Mouse (Mus musculus) forebrain, embryonic 13.5 days (tissue): Measurements from ENCODE around the gene Cluap1. TPM values are rescaled to one million over a fixed set of nuclear protein-coding genes. Genes with fewer than 3 reads are reported as not detected.

Experiments used
- ATAC-seq: fragments of 200-750 bp; cut with Nextera tagmentation; 2 replicates; pipeline ENCODE4 v1.8.0; 2017
- H3K27ac ChIP-seq: fragments of 300-500 bp; sonication (generic); 2 replicates; pipeline ENCODE4 v1.5.1; 2015; ENCODE audit warnings: inconsistent platforms, mild to moderate bottlenecking, moderate library complexity
- H3K27me3 ChIP-seq: fragments of 300-500 bp; sonication (generic); 2 replicates; pipeline ENCODE4 v1.6.1; 2015; ENCODE audit warnings: mild to moderate bottlenecking, inconsistent platforms
- H3K36me3 ChIP-seq: fragments of 300-500 bp; sonication (generic); 2 replicates; pipeline ENCODE4 v1.6.1; 2015; ENCODE audit warnings: mild to moderate bottlenecking, inconsistent platforms; ENCODE audit not compliant: poor library complexity, severe bottlenecking
- H3K4me1 ChIP-seq: fragments of 300-500 bp; sonication (generic); 2 replicates; pipeline ENCODE4 v1.6.1; 2015; ENCODE audit warnings: inconsistent platforms
- H3K4me2 ChIP-seq: fragments of 300-500 bp; sonication (generic); 2 replicates; pipeline ENCODE4 v1.6.1; 2015; ENCODE audit warnings: inconsistent platforms, mild to moderate bottlenecking, moderate library complexity
- H3K4me3 ChIP-seq: fragments of 300-500 bp; sonication (generic); 2 replicates; pipeline ENCODE4 v1.5.1; 2015; ENCODE audit warnings: mild to moderate bottlenecking, inconsistent platforms
- H3K9ac ChIP-seq: fragments of 300-500 bp; sonication (generic); 2 replicates; pipeline ENCODE4 v1.6.1; 2015; ENCODE audit warnings: mild to moderate bottlenecking, inconsistent platforms
- H3K9me3 ChIP-seq: fragments of 300-500 bp; sonication (generic); replicated peaks from 2 replicates; pipeline ENCODE4 v1.6.1; 2016; ENCODE audit warnings: inconsistent platforms
- WGBS: fragments of 180-500 bp; shearing (Covaris S2); methylation state at CpG from one replicate; pipeline ENCODE4 v1.1.7; 2015; 5-methylcytosine and 5-hydroxymethylcytosine counted together
- polyA plus RNA-seq: library from polyadenylated mRNA; unstranded; fragments of >200 nt; fragmentation: Nextera tagmentation; extraction: Ambion mirVana; gene quantifications from 2 replicates; pipeline ENCODE4 v1.2.1, GENCODE M21; 2015

Gene Cluap1
- polyA plus RNA-seq, 1 experiment from 2014 or later: 30.3 TPM

GRCm38 (mm10) chr16:3896046-3896445, 12.6 kb upstream of the Cluap1 start:
- H3K9me3 ChIP-seq: no peaks in the 10 kb centered on the region
- no peak for ATAC-seq
- no peaks in the 10 kb centered on the region for H3K4me1 ChIP-seq
- H3K27ac ChIP-seq: no peak overlapping the region
- H3K27me3 ChIP-seq: no peaks in the 10 kb centered on the region
- 90% methylated on average over 6 of the region's 6 CpGs for WGBS
- H3K4me3 ChIP-seq: no peak overlapping the region
- peaks cover 58% of the 10 kb centered on the region for H3K36me3 ChIP-seq
- no peak overlapping the region for H3K9ac ChIP-seq
- H3K4me2 ChIP-seq: no peak overlapping the region

GRCm38 (mm10) chr16:3896553-3896952, 12.0 kb upstream of the Cluap1 start:
- no peak overlapping the region for H3K4me2 ChIP-seq
- peaks cover 63% of the 10 kb centered on the region for H3K36me3 ChIP-seq
- no peak overlapping the region for H3K9ac ChIP-seq
- H3K4me3 ChIP-seq: no peak overlapping the region
- H3K27me3 ChIP-seq: no peaks in the 10 kb centered on the region
- H3K9me3 ChIP-seq: no peaks in the 10 kb centered on the region
- ATAC-seq: no peak
- H3K27ac ChIP-seq: no peak overlapping the region
- no peaks in the 10 kb centered on the region for H3K4me1 ChIP-seq
- 95% methylated on average over 1 of the region's 1 CpGs for WGBS

GRCm38 (mm10) chr16:3907471-3907870, 1.1 kb upstream of the Cluap1 start:
- Histone ChIP-seq H3K9ac (no peak overlapping the region), H3K4me1 (peaks cover 14% of the 10 kb centered on the region), H3K36me3 (peaks cover 43% of the 10 kb centered on the region), H3K27me3 (no peaks in the 10 kb centered on the region), H3K9me3 (no peaks in the 10 kb centered on the region), H3K4me3 (no peak overlapping the region), H3K27ac (no peak overlapping the region), H3K4me2 (peak overlapping the region; percentile 80; the same call in 1 of the 2 replicates)
- 81% methylated on average over 2 of the region's 2 CpGs for WGBS
- no peak for ATAC-seq

- ATAC-seq: no peak
- Histone ChIP-seq H3K4me1 (peaks cover 14% of the 10 kb centered on the region), H3K9ac (peak overlapping the region; percentile 75), H3K4me3 (peak overlapping the region; percentile 58), H3K27ac (peak overlapping the region; percentile 65; the same call in 1 of the 2 replicates), H3K9me3 (no peaks in the 10 kb centered on the region), H3K4me2 (peak overlapping the region; percentile 80), H3K27me3 (no peaks in the 10 kb centered on the region), H3K36me3 (peaks cover 43% of the 10 kb centered on the region)
- WGBS: 11% methylated on average over 20 of the region's 20 CpGs
These were observed 517 bp downstream of the Cluap1 start for GRCm38 (mm10) chr16:3909118-3909517.

GRCm38 (mm10) chr16:3920756-3921155, 12.2 kb downstream of the Cluap1 start:
- Histone ChIP-seq H3K4me3 (no peak overlapping the region), H3K36me3 (peaks cover 77% of the 10 kb centered on the region), H3K27me3 (no peaks in the 10 kb centered on the region), H3K27ac (no peak overlapping the region), H3K9ac (no peak overlapping the region), H3K4me2 (no peak overlapping the region), H3K9me3 (no peaks in the 10 kb centered on the region), H3K4me1 (no peaks in the 10 kb centered on the region)
- no peak for ATAC-seq
- WGBS: 92% methylated on average over 2 of the region's 2 CpGs

- H3K27ac ChIP-seq: no peak overlapping the region
- H3K9ac ChIP-seq: no peak overlapping the region
- no peak overlapping the region for H3K4me2 ChIP-seq
- ATAC-seq: no peak
- peaks cover 79% of the 10 kb centered on the region for H3K36me3 ChIP-seq
- 90% methylated on average over 3 of the region's 3 CpGs for WGBS
- no peaks in the 10 kb centered on the region for H3K9me3 ChIP-seq
- H3K27me3 ChIP-seq: no peaks in the 10 kb centered on the region
- H3K4me1 ChIP-seq: no peaks in the 10 kb centered on the region
- no peak overlapping the region for H3K4me3 ChIP-seq
These were observed 14.9 kb downstream of the Cluap1 start for GRCm38 (mm10) chr16:3923515-3923914.

- 92% methylated on average over 4 of the region's 4 CpGs for WGBS
- Histone ChIP-seq H3K9me3 (no peaks in the 10 kb centered on the region), H3K4me1 (no peaks in the 10 kb centered on the region), H3K27me3 (no peaks in the 10 kb centered on the region), H3K4me2 (no peak overlapping the region), H3K4me3 (no peak overlapping the region), H3K36me3 (peaks cover 82% of the 10 kb centered on the region), H3K9ac (no peak overlapping the region), H3K27ac (no peak overlapping the region)
- ATAC-seq: no peak
These were observed 15.4 kb downstream of the Cluap1 start for GRCm38 (mm10) chr16:3923966-3924365.

- Histone ChIP-seq H3K27ac (no peak overlapping the region), H3K36me3 (peaks cover 79% of the 10 kb centered on the region), H3K4me1 (no peaks in the 10 kb centered on the region), H3K4me2 (no peak overlapping the region), H3K4me3 (no peak overlapping the region), H3K9me3 (no peaks in the 10 kb centered on the region), H3K27me3 (no peaks in the 10 kb centered on the region), H3K9ac (no peak overlapping the region)
- ATAC-seq: no peak
- WGBS: 89% methylated on average over 1 of the region's 1 CpGs
These were observed 20.0 kb downstream of the Cluap1 start for GRCm38 (mm10) chr16:3928582-3928981.

GRCm38 (mm10) chr16:3929151-3929550, 20.6 kb downstream of the Cluap1 start:
- Histone ChIP-seq H3K36me3 (peaks cover 79% of the 10 kb centered on the region), H3K27me3 (no peaks in the 10 kb centered on the region), H3K4me1 (no peaks in the 10 kb centered on the region), H3K4me3 (no peak overlapping the region), H3K9ac (no peak overlapping the region), H3K9me3 (no peaks in the 10 kb centered on the region), H3K27ac (no peak overlapping the region), H3K4me2 (no peak overlapping the region)
- WGBS: 74% methylated on average over 7 of the region's 7 CpGs
- no peak for ATAC-seq

- no peaks in the 10 kb centered on the region for H3K9me3 ChIP-seq
- no peak overlapping the region for H3K4me2 ChIP-seq
- no peak overlapping the region for H3K27ac ChIP-seq
- ATAC-seq: no peak
- H3K4me3 ChIP-seq: no peak overlapping the region
- no peak overlapping the region for H3K9ac ChIP-seq
- H3K36me3 ChIP-seq: peaks cover 85% of the 10 kb centered on the region
- no peaks in the 10 kb centered on the region for H3K4me1 ChIP-seq
- no peaks in the 10 kb centered on the region for H3K27me3 ChIP-seq
- 91% methylated on average over 6 of the region's 6 CpGs for WGBS
These were observed 24.9 kb downstream of the Cluap1 start for GRCm38 (mm10) chr16:3933536-3933935.

GRCm38 (mm10) chr16:3934091-3934490, 25.5 kb downstream of the Cluap1 start:
- no peaks in the 10 kb centered on the region for H3K27me3 ChIP-seq
- H3K27ac ChIP-seq: no peak overlapping the region
- no peak overlapping the region for H3K9ac ChIP-seq
- peaks cover 86% of the 10 kb centered on the region for H3K36me3 ChIP-seq
- H3K4me1 ChIP-seq: no peaks in the 10 kb centered on the region
- 95% methylated on average over 1 of the region's 1 CpGs for WGBS
- no peak for ATAC-seq
- no peak overlapping the region for H3K4me2 ChIP-seq
- H3K9me3 ChIP-seq: no peaks in the 10 kb centered on the region
- no peak overlapping the region for H3K4me3 ChIP-seq

- H3K27ac ChIP-seq: no peak overlapping the region
- peaks cover 84% of the 10 kb centered on the region for H3K36me3 ChIP-seq
- no peak overlapping the region for H3K4me2 ChIP-seq
- no peaks in the 10 kb centered on the region for H3K9me3 ChIP-seq
- H3K27me3 ChIP-seq: no peaks in the 10 kb centered on the region
- ATAC-seq: no peak
- H3K4me1 ChIP-seq: no peaks in the 10 kb centered on the region
- WGBS: 90% methylated on average over 4 of the region's 4 CpGs
- H3K9ac ChIP-seq: no peak overlapping the region
- no peak overlapping the region for H3K4me3 ChIP-seq
These were observed 26.1 kb downstream of the Cluap1 start for GRCm38 (mm10) chr16:3934701-3935100.

GRCm38 (mm10) chr16:3951141-3951540, 42.5 kb downstream of the Cluap1 start:
- no peaks in the 10 kb centered on the region for H3K36me3 ChIP-seq
- no peak overlapping the region for H3K4me2 ChIP-seq
- H3K4me1 ChIP-seq: no peaks in the 10 kb centered on the region
- H3K9me3 ChIP-seq: no peaks in the 10 kb centered on the region
- H3K4me3 ChIP-seq: no peak overlapping the region
- 82% methylated on average over 1 of the region's 1 CpGs for whole genome bisulfite sequencing
- H3K27me3 ChIP-seq: no peaks in the 10 kb centered on the region
- H3K27ac ChIP-seq: no peak overlapping the region
- no peak overlapping the region for H3K9ac ChIP-seq
- no peak for ATAC-seq
